Mouse (Mus musculus) gastrocnemius, adult 18-20 months (tissue): ENCODE measurements around the gene Tfrc. TPM values are rescaled to one million over a fixed set of nuclear protein-coding genes. Genes with fewer than 3 reads are reported as not detected.
A peak's percentile ranks its signal among the peaks of the same experiment; 100 is the strongest.

Experiments used
- DNase-seq: peaks from one replicate; pipeline ENCODE4 v3.0.0; 2021; ENCODE audit warnings: low spot score
- long read RNA-seq, 2 experiments: library from polyadenylated mRNA; stranded (forward); transcript quantifications; one replicate each; pipeline ENCODE4 v2.0.0; 2021
- total RNA-seq, 2 experiments: library from RNA; stranded (reverse); gene quantifications; 2 replicates each; pipeline ENCODE4 v1.2.3; 2021

The Tfrc gene
- total RNA-seq: 10 to 100 TPM; 51.9 to 58.7 TPM
- long read RNA-seq, experiment 1, full-length matches to known transcripts: 41 of 55 reads
- long read RNA-seq, experiment 1, partial matches to known transcripts: 10 of 55 reads
- long read RNA-seq, experiment 1, other reads (novel, unspliced or antisense): 4 of 55 reads
- long read RNA-seq, experiment 2, full-length matches to known transcripts: 9 of 17 reads
- long read RNA-seq, experiment 2, partial matches to known transcripts: 3 of 17 reads
- long read RNA-seq, experiment 2, other reads (novel, unspliced or antisense): 5 of 17 reads

DNA sequence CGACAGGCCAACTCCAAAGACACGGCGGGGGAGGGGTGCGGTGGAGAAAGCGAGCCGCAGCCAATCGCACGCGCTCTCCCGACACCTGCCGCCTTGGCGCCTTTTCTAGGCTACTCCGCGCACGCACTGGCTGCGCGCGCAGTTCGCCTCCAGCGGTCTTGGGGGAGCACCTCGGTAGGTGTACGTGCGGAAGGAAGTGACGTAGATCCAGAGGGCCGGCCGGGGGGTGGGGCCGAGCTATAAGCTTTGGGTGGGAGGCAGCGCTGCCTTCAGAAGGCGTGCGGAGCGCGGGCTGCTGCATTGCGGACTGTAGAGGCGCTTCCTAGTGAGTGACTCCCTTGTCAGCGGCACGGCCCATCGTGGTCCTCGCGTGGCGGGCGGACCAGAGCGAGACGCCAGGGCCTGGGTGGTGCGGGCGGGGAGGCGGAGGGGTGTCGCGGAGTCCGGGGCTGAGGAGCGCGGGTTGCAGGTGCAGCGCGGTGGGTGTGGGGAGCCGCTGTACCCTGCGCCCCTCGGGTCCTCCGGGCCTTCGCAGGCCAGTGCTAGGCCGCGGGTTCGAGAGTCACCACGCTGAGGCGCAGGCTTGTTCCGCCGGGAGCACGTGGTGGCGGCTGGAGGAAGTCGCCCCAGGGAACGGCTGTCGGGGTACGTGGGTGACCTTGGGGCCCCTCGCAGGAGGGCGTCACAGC is at the start of gene Tfrc:
Gene Tfrc (plus strand): TSS at position 209 of the 689 bp plus-strand sequence.
- peak; percentile 95 for DNase-seq

DNA sequence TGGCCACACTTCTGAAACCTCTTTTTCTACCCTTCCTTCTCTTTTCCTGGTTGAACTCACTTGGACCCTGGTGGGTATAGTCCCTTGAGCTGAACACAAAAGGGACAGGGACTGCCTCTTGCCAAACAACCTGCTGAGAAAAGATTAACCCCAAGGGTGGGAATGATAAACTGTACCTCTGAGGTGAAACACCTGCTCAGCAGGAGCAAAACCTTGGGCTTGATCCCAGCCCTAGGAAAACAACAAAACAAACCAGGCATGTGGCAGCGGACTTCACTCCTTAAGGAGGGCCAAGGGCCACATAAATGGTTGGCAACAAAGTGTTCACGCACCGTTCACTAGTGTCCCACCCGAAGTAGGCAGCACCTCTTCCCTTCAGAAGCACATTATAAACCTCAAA is 49.2 kb upstream of the Tfrc start:
- DNase-seq: no peak

DNA sequence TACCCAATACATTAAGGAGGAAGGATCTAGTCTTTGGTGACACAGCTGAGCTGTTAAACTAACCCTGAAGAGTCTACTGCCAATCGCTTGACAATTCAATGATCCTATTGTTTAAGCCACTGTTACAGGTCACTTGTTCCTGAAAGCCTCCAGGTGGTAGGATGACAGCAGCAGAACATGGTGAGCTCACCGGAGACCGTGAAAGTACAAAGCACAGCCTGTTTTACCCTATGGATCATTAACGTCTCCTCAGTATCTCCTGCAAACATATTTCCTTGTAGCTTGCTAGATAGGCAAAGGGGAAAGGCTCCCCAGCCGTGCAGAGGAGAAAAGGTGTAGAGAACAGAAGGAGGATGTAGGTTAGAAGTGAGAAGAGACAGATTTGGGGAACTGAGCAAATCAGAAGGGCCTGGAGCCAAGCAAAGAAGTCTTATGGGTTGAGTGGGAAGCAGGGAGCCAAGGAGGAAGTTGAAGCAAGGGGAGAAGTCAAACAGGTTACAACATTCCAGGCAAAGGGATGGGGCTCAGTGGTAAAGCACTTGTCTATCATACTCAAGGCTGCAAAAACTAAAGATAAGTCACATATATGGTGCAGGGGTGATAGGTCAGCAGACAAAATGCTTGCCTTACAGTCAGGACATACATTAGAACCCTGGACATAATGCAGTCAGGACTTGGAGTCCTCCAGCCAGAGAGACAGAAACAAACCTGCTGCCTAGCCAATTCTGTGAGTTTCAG is 45.5 kb upstream of the Tfrc start:
- no peak for DNase-seq

DNA sequence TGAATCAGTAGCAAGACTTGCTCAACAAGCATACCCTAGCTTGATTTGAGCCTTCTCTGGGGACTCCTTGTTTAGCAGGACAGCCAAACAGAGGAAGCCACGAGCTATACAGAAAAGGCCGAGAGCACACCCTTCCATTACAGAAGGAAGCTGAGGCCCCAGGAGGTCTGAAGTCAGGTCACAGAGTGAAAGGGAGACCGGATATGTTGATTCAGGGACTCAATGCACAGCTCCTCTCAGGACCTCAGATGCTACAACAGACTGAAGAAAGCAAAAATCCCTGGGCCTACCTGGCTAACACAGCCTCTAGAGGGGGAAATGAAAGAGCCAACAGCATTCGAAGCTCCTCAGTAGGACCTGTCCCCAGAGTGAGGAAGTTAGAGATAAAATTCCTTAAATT is 41.4 kb upstream of the Tfrc start:
- no peak for DNase-seq

DNA sequence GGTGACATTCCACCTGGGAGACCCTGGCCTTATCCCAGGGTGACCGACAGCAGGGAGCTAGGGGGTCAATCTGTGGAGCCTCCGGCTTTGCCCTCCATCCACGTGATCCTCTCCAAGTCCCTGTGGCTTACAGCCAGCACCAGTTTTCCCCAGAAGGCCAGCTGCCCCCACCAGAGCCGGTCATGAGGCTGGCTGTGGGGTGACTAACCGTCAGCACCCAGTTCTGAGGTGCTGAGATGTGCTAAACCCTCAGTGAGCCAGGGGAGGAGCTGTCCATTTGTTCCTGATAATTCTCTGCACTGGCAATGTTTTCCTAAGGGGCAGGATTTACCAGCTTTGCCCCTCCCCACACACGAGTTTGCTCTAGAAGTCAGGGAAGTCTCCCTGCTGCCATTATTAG is 40.3 kb upstream of the Tfrc start:
- DNase-seq: no peak

DNA sequence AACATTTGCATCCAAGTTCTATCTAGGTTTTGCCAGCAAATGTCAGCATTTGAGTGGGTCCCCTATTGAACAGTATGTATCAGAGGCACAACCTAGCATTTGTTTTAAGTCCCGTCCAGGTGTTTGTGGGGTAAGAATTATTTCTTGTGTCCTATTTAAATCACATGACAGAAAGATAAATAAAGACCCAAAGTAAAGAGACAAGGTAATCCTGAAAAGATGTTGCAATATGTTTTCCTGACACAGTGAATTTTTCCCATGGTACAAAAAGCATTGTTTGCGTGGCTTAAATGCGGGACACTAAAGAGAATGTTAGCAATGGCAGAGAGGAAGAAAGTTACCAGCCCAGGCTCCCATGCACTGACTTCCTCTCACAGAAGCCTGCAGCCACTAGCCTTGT is 38.7 kb upstream of the Tfrc start:
- DNase-seq: no peak

DNA sequence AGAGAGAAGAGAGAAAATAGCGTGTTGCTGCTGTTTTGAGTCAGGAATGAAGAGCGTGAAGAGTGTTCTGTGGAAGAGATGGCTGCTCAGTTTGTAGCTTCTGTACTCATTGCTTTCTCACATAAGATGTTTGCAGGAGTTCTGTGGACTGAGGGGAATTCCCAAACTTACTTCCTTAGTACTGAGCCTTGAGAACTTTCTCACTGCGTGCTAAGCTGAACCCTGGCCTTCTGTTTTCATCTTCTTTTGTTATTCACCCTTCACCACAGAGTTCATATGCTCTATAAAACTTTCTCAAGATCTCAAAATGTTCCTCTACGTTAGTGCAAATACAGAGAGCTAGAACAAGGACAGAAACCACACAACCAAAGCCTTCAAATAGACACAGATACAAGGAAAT is 36.2 kb upstream of the Tfrc start:
- DNase-seq: no peak

DNA sequence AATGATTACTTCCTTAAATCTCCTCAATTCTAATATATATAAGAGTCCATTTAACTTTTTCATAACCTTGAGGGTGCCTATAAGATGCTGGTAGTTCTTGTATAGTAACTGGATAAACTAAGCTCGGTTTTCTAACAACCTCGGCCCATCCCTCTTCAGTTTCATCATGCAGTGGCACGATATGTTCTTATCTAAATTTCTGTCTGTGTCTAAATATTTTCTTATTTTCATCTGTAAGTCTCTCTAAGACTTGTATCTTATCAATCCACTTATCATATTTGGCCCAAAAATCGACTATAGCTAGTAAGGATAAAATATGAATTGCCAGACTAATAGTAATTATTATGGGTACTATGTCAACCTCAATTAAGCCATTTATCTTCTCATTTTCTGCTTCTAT is 22.2 kb upstream of the Tfrc start:
- DNase-seq: no peak

DNA sequence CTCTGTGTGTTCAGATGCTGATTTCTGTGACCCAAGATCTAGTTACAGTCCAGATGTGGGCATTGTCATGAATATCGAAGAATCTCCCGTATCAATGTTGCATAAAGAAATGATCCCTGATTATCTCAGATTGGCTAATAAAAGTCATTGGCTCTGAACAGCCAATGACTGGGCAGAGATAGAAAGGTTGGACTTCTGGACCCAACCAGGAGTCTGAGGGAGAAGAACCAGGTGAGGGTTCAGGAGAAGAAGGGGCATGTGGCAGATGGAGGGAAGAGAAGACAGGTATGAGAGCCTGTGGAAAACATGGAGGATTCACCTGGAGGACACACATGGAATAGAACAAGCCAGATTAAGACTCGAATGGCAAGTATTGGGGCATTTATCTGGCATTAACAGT is 20.2 kb upstream of the Tfrc start:
- DNase-seq: no peak

DNA sequence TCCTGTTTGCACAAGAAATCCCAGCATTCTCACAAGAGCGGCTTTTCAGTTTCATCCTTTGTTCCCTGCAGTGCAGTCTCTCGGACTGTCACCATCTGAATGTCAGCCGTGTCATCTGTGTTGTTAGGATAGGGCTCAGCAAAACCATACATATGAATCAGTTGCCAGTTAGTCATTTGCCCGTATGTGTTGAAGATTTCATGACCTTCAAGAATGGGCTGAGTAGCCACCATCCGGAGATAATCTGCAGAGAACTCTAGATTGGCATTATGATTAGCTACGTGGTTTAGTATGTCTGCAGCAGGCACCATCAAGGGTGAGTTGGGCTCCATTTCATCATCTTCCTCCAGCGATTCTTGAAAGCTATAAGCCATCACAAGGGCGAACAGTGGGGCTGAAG is 17.2 kb upstream of the Tfrc start:
- DNase-seq: no peak

DNA sequence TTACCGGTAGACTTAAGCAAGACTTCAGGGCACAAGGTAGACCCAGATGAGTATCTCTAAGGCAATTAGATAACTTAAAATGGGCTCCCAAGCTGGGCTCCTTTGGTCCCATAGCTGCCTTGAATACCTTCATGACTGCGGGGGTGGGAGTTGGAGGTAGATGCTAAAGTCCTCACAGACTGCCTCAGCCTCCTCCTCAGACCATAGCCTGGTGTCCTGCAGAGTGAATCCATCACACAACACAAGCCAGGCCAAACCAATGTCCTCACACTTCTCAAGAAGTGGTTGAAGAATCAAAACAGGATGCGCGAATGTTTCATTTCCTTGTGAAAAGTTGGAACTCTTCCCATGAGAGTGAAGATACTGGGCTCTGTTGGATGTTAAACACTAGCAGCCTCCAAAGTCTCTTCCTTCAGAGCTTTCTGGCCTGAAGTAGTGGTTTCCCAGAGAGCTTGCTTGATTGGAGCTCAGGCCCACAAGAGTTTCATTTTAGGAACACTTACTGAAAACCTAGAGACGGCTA is 15.4 kb upstream of the Tfrc start:
- no peak for DNase-seq

DNA sequence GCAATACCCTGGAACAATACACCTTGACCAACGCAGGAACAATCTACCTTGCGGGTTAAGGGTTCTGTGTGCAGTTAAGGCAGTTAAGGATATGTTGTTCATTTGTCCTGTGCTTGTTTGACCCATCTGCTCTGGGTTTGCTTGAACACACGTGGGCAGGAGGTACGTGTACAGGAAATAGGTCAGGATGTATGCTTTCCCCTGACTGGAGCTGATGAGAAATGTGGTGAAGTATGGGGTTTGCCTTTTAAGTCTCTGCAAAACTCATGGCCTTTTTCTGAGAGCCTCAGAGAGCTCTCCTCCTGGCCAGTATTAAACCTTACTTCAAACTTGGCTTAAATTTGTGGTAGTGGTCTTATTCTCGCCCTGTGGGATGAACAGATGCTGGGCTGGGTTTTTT is 14.8 kb upstream of the Tfrc start:
- DNase-seq: no peak

DNA sequence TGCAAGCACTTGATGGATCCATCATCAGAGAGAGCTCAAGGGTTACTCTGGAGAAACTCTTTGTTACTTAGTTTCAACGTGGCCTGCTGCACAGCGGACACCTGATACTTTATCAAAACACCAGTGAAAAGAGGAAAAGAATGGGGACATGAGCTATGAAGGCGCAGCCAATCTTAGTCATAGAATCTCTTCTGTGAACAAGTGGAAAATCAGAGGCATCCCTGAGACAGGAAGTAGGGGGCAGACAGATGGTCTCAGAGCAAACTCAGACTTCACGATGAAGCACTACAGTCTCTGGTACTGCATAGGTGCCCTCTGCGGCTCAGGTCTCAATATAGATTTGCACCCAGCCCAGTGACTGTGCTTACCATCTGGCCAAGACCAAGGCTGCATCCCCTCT is 14.0 kb upstream of the Tfrc start:
- no peak for DNase-seq

DNA sequence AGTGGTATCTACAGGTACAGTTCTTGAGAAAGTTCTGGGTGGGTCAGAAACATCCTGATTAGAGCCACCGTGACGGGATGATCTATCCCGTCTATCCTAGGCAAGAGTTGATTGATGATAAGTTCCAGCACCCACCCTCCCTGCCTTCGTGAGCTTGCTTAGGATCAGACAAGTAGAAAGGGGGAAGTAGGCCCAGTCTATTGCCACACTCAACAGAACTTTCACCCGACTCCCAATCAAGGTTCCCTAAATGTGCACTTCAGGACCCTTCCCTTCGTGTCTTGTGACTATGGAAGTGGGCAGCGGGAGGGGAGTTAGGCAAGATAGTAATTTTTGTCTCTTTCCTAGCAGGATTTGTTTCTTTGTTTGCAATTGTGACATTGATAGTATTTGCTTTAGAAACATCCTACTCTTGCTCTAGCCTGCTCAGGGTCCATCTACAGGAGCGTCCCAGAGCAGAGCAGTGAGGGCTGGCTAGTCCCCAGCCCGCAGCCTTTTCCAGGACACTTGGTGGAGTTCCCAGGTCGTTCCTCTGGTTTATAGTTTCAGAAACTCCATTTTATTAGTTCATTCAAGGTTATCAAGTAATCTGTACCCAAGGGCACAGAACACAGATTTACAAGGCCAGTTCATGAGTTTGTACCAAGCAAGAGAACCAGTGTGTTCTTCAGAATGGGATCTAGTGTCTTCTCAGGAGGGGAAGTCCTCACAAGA is 13.4 kb upstream of the Tfrc start:
- peak; percentile 31 for DNase-seq

DNA sequence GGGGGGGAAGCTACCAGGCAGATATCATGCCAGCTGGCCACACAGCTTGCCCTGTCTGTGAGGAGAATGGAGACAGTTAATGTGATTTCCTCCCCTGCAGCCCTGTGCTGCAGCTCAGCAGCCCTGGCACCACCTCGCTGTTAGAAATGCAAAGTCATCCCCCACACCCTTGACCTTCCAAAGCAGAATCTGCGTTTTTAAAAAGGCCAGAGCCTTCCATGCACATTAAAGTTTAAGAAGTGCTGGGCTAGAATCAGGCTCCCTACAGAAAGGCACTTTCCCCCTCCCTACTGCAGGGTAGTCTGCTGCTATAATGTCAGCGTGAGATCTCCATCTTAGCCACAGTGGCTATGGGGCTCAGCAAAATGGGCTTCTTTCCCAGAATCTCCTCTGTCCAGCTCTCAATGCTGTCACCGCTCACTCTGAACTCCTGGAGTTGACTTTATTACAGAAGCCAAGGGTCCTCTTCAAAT is 10.8 kb upstream of the Tfrc start:
- DNase-seq: no peak

DNA sequence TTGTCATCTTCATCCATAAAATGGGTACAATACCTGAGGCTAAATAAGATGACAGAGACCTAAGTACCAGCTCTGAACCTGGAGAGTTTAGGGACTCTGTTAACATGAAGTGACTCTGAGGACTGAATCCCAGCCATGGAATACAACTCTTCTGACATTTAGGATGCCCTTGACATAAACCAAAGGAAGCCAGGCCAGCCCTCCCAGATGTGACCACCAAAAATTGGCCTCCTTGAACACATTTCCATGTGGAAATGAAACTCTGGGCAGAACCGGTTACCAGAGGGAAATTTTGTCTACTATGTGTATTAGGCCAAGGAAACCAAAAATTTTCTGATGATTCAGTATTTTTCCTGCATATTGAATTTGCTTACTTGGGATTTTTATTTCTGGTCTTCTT is 9.6 kb upstream of the Tfrc start:
- DNase-seq: no peak

DNA sequence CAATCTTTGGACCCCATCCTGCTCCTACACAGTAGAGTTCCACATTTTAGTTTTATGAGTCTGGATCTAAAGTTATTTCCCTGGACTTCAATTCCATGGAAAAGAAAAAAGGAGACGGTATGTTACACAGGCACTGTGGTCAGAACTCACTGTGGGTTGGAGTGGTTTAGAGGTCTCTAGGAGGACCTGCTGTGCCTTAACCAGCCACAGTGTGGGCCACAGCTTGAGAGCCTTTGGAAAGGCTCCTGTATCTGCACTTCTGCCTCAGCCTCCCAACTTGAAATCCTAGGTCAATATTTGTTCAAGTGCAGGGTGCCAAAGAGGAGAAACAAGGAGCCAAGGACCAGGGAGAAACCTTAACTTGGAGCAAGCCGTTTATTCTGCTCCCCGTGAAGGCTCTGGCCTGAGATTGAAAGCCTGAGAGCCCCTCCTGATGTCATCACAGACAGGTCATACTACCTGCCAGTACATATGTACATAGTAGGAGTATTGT is 6.5 kb upstream of the Tfrc start:
- DNase-seq: no peak

DNA sequence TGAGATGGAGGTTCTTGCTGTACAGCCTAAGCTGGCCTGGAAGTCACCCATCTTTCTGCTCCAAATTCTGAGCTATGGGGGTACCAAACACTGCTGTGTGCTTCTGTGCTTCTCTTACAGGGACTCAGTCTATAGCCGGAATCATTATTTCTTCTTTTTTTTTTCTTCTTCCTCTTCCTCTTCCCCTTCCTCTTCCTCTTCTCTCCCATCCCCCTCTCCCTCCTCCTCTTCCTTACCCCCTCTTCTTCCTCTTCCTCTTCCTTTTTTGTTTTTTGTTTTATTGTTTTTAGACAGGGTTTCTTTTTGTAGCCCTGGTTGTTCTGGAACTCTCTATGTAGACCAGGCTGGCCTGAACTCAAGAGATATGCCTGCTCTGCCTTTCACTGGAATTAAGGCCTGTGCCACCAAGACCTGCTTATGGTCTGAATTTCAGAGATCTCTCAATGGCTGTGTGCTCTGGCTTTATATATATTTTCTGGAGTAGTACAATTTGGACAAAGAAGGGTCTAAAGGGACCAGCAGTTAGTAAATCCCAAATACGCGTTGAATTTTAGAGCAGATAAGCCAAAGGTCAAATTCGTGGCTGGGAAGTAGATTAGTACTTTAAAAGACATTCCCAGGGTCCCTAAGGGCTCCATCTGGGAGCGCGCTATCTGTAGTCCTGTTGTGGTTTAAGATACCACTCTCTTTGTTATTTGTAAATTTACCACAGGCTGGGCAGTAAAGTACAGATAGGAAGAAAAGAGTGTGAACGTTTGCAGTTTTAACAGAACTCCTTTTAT is 967 bp upstream of the Tfrc start:
- no peak for DNase-seq

DNA sequence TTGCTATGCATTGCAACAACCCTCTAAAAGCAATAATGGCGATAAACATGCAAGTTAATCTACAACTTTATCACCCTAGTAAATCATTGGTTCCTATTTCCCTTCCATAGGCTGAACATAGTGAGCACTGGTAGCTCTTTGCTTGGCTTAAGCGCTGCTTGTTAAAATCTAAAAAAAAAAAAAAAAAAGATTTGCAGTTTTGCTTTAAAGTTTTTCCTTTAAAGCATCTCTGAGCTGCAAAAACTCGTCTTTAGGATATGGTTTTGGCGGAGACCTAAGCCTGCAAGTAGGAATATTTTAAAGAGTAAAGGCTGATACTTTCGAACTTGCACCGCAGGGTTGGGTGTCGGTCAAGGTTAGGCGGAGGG is 392 bp upstream of the Tfrc start:
- no peak for DNase-seq

DNA sequence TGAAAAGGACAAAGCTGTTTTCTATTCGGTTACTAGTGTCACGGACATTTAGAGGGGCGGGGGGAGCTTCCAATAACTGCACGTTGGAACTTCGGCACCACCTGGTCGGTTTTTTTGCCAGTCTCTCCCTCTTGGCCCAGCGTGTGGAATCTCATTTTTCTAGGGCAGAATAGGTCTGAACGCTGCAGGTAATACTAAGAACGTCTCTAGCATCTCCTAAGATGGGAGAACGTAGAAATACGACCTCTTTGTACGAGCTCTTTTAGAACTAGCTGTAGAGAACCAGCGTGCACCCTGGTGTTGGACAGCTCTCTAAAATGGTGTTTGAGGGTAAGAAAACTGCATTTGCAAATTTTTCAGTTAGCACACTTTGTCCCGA is 670 bp downstream of the Tfrc start:
- no peak for DNase-seq
